10 mouse cellular contexts compared by ENCODE assay signal in genomic region chr9:56535361-56535760, GRCm38 (mm10).
DNase-seq lines count a peak whose midpoint lies in the region; ATAC-seq lines count a peak whose summit lies in the region.
"Had no signal": no experiment of that assay in that cellular context is flagged by ENCODE, and none has a peak within 500 bp of the region (broad histone marks: within the 10 kb centered on the region; RNA-seq: fewer than 3 reads in every experiment).

No protein-coding gene starts in this region.

- ATAC-seq in heart, embryonic 15.5 days (replicated peaks; ENCODE audit: insufficient number of reproducible peaks, insufficient read depth, low FRiP score, low read depth): peak; percentile 68; the same call in 1 of the 2 replicates
- ATAC-seq in embryonic facial prominence, embryonic 14.5 days (ENCODE audit: low read depth): no peak
- peak; percentile 81 for ATAC-seq in midbrain, embryonic 13.5 days

- no peaks in the 10 kb centered on the region for H3K36me3 ChIP-seq in heart, embryonic 15.5 days
- no peaks in the 10 kb centered on the region for H3K36me3 ChIP-seq in embryonic facial prominence, embryonic 14.5 days (ENCODE audit: control insufficient read depth, insufficient read depth, low read length)
- H3K36me3 ChIP-seq in midbrain, embryonic 13.5 days: no peaks in the 10 kb centered on the region
- H3K36me3 ChIP-seq: G1E had no signal

- 14% methylated on average over 11 of the region's 11 CpGs for WGBS in heart, embryonic 15.5 days
- WGBS in embryonic facial prominence, embryonic 14.5 days: 28% methylated on average over 11 of the region's 11 CpGs
- WGBS in midbrain, embryonic 13.5 days: 17% methylated on average over 11 of the region's 11 CpGs

- H3K9me3 ChIP-seq in heart, embryonic 15.5 days (replicated peaks): no peaks in the 10 kb centered on the region
- H3K9me3 ChIP-seq in embryonic facial prominence, embryonic 14.5 days (ENCODE audit: control insufficient read depth, low read length): no peaks in the 10 kb centered on the region
- H3K9me3 ChIP-seq in midbrain, embryonic 13.5 days: no peaks in the 10 kb centered on the region
- H3K9me3 ChIP-seq: G1E had no signal

- H3K27me3 ChIP-seq in heart, embryonic 15.5 days: no peaks in the 10 kb centered on the region
- H3K27me3 ChIP-seq in embryonic facial prominence, embryonic 14.5 days (replicated peaks; ENCODE audit: control insufficient read depth, insufficient read depth, low read length): no peaks in the 10 kb centered on the region
- peaks cover 23% of the 10 kb centered on the region for H3K27me3 ChIP-seq in midbrain, embryonic 13.5 days

- H3K4me1 ChIP-seq in heart, embryonic 15.5 days (replicated peaks): peaks cover 22% of the 10 kb centered on the region
- H3K4me1 ChIP-seq in embryonic facial prominence, embryonic 14.5 days (ENCODE audit: control insufficient read depth, insufficient read depth, low read length): peaks cover 4% of the 10 kb centered on the region
- H3K4me1 ChIP-seq in midbrain, embryonic 13.5 days (replicated peaks): peaks cover 29% of the 10 kb centered on the region

- H3K4me2 ChIP-seq in heart, embryonic 15.5 days: peak overlapping the region; percentile 39
- peak overlapping the region; percentile 15; the same call in 1 of the 2 replicates for H3K4me2 ChIP-seq in embryonic facial prominence, embryonic 14.5 days (ENCODE audit: low read depth, low read length)
- peak overlapping the region; percentile 28 for H3K4me2 ChIP-seq in midbrain, embryonic 13.5 days (replicated peaks)

- H3K4me3 ChIP-seq in heart, embryonic 15.5 days: no peak overlapping the region
- H3K4me3 ChIP-seq in embryonic facial prominence, embryonic 14.5 days (ENCODE audit: low read depth, low read length): no peak overlapping the region
- no peak overlapping the region for H3K4me3 ChIP-seq in midbrain, embryonic 13.5 days (replicated peaks)

- no peak for DNase-seq in heart, adult 8-10 months (ENCODE audit: low spot score)
- peak; percentile 91 for DNase-seq in ES-CJ7 (ENCODE audit: low read depth, low spot score)
- peak; percentile 19 for DNase-seq in embryonic facial prominence, embryonic 14.5 days (ENCODE audit: low spot score)
- DNase-seq in gastrocnemius, postnatal 25 days: no peak
- DNase-seq in cerebellum, adult 9-11 months: no peak
- no peak for DNase-seq in spleen, postnatal 4 days (ENCODE audit: low spot score in 2 of 2)
- DNase-seq: spleen, adult 18-20 months had no signal

- H3K9ac ChIP-seq in heart, embryonic 15.5 days: no peak overlapping the region
- 0 out of 2 replicates have a peak overlapping the region, but pooled peaks have one; percentile 19 for H3K9ac ChIP-seq in embryonic facial prominence, embryonic 14.5 days (ENCODE audit: low read depth, low read length)
- 0 out of 2 replicates have a peak overlapping the region, but pooled peaks have one; percentile 28 for H3K9ac ChIP-seq in midbrain, embryonic 13.5 days (replicated peaks)

- peak overlapping the region; percentile 54 for H3K27ac ChIP-seq in heart, embryonic 15.5 days
- no peak overlapping the region for H3K27ac ChIP-seq in embryonic facial prominence, embryonic 14.5 days (replicated peaks; ENCODE audit: low read depth, low read length)
- H3K27ac ChIP-seq in midbrain, embryonic 13.5 days: peak overlapping the region; percentile 74

Comparison
In these comparisons a context has a peak if more than half of its experiments do, and no peak if none do; other contexts are left out.
1. DNase-seq: peak in ES-CJ7 (single experiment) and embryonic facial prominence, embryonic 14.5 days (single experiment); none in heart, adult 8-10 months (single experiment), gastrocnemius, postnatal 25 days (single experiment), cerebellum, adult 9-11 months (single experiment) and spleen, postnatal 4 days (0 of 2).
2. Peak in every context shown above with its lines, with median percentiles within 50 percentile points of each other: H3K4me2 ChIP-seq.